Mouse (Mus musculus) heart, embryonic 10.5 days (tissue): Measurements from ENCODE around the gene Avpr1a. TPM values are rescaled to one million over a fixed set of nuclear protein-coding genes. Genes with fewer than 3 reads are reported as not detected.

ENCODE experiments used
- DNase-seq: peaks from one replicate; pipeline ENCODE4 v3.0.0-alpha.2; 2017; ENCODE audit warnings: low spot score
- H3K27ac ChIP-seq: fragments of 300-500 bp; sonication (generic); 2 replicates; pipeline ENCODE4 v1.5.1; 2016; ENCODE audit warnings: mild to moderate bottlenecking
- H3K27me3 ChIP-seq: fragments of 300-500 bp; sonication (generic); 2 replicates; pipeline ENCODE4 v1.6.1; 2016; ENCODE audit warnings: mild to moderate bottlenecking; ENCODE audit not compliant: poor library complexity, insufficient read depth, severe bottlenecking
- H3K36me3 ChIP-seq: fragments of 300-500 bp; sonication (generic); 2 replicates; pipeline ENCODE4 v1.6.1; 2016; ENCODE audit warnings: mild to moderate bottlenecking, moderate library complexity
- H3K4me1 ChIP-seq: fragments of 300-500 bp; sonication (generic); 2 replicates; pipeline ENCODE4 v1.6.1; 2016; ENCODE audit warnings: mild to moderate bottlenecking
- H3K4me3 ChIP-seq: fragments of 300-500 bp; sonication (generic); 2 replicates; pipeline ENCODE4 v1.5.1; 2016; ENCODE audit warnings: mild to moderate bottlenecking, moderate library complexity
- H3K9me3 ChIP-seq: fragments of 300-500 bp; sonication (generic); 2 replicates; pipeline ENCODE4 v1.6.1; 2016; ENCODE audit warnings: mild to moderate bottlenecking, moderate library complexity
- WGBS: fragments of 180-500 bp; shearing (Covaris S2); methylation state at CpG from one replicate; pipeline ENCODE4 v1.1.7; 2016; 5-methylcytosine and 5-hydroxymethylcytosine counted together
- polyA plus RNA-seq: library from polyadenylated mRNA; unstranded; fragments of >200 nt; fragmentation: Nextera tagmentation; extraction: Ambion mirVana; gene quantifications from 2 replicates; pipeline ENCODE4 v1.2.1, GENCODE M21; 2016

The Avpr1a gene
- polyA plus RNA-seq, 1 experiment from 2014 or later: 0.09 TPM

DNA sequence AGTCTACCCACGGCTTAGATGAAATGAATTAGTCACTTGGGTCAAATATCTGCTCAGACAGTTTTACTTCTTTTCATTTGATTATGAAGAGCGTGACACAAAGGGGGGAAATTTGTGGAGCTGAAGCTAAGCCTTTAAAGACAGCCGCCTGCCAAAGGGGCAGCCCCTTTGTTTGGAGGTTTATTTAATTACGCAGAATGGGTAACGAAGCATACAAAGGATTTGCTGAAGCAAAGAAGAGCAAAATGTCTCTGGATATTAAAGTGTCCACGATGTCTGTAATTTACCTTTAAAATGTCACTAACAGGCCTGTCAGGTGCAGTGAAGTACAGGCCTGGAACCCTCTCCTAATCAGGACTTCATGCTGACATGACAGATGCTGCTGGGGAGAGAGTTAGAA is 51.0 kb downstream of the Avpr1a start:
- Histone ChIP-seq H3K9me3 (no peaks in the 10 kb centered on the region), H3K36me3 (no peaks in the 10 kb centered on the region), H3K4me1 (no peaks in the 10 kb centered on the region), H3K4me3 (no peak overlapping the region), H3K27me3 (no peaks in the 10 kb centered on the region), H3K27ac (no peak overlapping the region)
- no peak for DNase-seq
- 85% methylated on average over 6 of the region's 6 CpGs for WGBS

Other genes starting within 250 kb of the Avpr1a start
- 2.3 and 3.7 TPM in 2 replicates for gene Ppm1h, start 230.3 kb downstream of the Avpr1a start, polyA plus RNA-seq